Comparison of ENCODE assay signal across 11 mouse cellular contexts in the genomic region with DNA sequence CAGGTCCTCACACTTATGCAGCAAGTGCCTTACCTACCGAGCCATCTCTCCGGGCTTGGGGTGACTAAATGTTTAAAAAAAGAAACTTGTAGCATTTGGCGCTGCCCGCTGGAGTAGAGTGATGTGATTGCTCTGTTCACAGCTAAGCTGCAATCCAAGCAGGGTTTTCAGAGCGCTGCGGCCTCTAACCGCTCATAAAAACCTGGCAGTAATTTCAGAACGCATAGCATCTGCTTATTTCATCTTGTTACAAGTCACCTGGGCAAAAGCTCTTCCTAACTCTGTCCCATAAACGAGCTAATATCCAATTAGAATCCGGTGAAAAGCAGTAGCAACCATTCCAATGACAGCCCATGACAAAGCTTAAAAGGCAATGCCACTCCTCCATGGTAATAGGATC.
"Had no signal": no experiment of that assay in that cellular context is flagged by ENCODE, and none has a peak within 500 bp of the region (broad histone marks: within the 10 kb centered on the region; RNA-seq: fewer than 3 reads in every experiment).

No protein-coding gene starts in this region.

- DNase-seq: kidney, adult 9 months; kidney, postnatal 36 days; layer of hippocampus, adult 9-11 months; layer of hippocampus, postnatal 36 days; lung, adult 2 months; lung, postnatal 36 days had no signal

- H3K4me2 ChIP-seq: limb, embryonic 12.5 days; liver, embryonic 15.5 days had no signal

- H3K36me3 ChIP-seq: limb, embryonic 12.5 days; liver, embryonic 15.5 days had no signal

- H3K27me3 ChIP-seq: liver, embryonic 15.5 days had no signal

- ATAC-seq: lung, postnatal 0 days had no signal

- H3K9me3 ChIP-seq: limb, embryonic 12.5 days; liver, embryonic 15.5 days had no signal

- H3K4me1 ChIP-seq: liver, embryonic 15.5 days had no signal

- H3K9ac ChIP-seq: limb, embryonic 12.5 days; liver, embryonic 15.5 days had no signal

- H3K27ac ChIP-seq: kidney, postnatal 0 days; limb, embryonic 12.5 days; liver, embryonic 15.5 days; stomach, postnatal 0 days had no signal

- H3K4me3 ChIP-seq: limb, embryonic 12.5 days; liver, embryonic 15.5 days had no signal
